Mouse (Mus musculus) G1E (cell line): ENCODE data around the gene Fxyd4.

Experiments used
- CTCF ChIP-seq: IDR thresholded peaks from 2 replicates; pipeline ENCODE4 v1.5.1; 2012; ENCODE audit warnings: low read depth, low read length, inconsistent platforms, mixed read lengths
- GATA2 ChIP-seq: IDR thresholded peaks from 2 replicates; pipeline ENCODE4 v1.6.1; 2012; ENCODE audit warnings: low read depth, low read length, inconsistent platforms, borderline replicate concordance

- TF ChIP-seq CTCF, result no peak
- no peak for TF ChIP-seq GATA2
Measured at GRCm38 (mm10) chr6:117905260-117905930, 32.1 kb downstream of the Fxyd4 start.
